Mouse (Mus musculus): ENCODE measurements around the gene Jund.

GRCm38 (mm10) chr8:70677451-70678080 is 21.2 kb upstream of the Jund start:
- no peak for TF ChIP-seq CTCF (conservative IDR thresholded peaks at IDR 0.05 in 1 of 2, IDR thresholded peaks at IDR 0.05 in 1 of 2; ENCODE audit: low read depth in 2 of 2, low read length in 2 of 2)
- no peak for TF ChIP-seq POLR2A (IDR thresholded peaks at IDR 0.05; ENCODE audit: low read depth, low read length)
- TF ChIP-seq ZKSCAN1 (IDR thresholded peaks at IDR 0.05; ENCODE audit: borderline replicate concordance, low read depth, low read length) = no peak
- TF ChIP-seq ETS1 (conservative IDR thresholded peaks at IDR 0.05; ENCODE audit: low read depth, low read length) = no peak; the same call in 1 of the 2 replicates

All from CH12.LX (cell line).